Mouse (Mus musculus): ENCODE results near the gene Col8a2. TPM values are rescaled to one million over a fixed set of nuclear protein-coding genes. Genes with fewer than 3 reads are reported as not detected.

Col8a2 gene
- polyA plus RNA-seq (2015; fragmentation: Nextera tagmentation; extraction: Ambion mirVana): 1.1 TPM in 2 replicates

DNA sequence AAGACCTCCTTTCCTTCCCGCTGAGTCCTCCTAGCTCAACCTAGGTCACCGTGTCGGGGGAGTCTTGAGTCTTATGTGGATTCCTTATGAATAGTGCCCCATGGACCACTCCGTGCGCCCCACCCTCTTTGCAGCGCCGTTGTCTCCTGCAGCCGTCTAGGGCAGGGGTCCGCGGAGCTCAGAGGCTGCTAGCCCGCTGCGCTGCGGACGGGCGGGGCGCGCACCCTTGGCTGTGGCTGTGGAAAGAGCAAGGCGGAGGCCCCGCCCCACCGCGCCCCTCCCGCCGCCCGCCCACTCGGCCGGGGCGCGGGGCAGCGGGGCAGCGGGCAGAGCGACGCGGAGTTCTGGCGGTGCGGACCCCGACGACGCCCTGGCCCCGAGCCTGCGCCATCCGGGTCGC, at the start of gene Col8a2:
TSS of gene Col8a2 (plus strand) at position 302 of the 400 bp plus-strand sequence.
- Histone ChIP-seq H3K27ac (replicated peaks) (no peak within 1 kb of the TSS), H3K4me1 (replicated peaks) (peaks cover 9% of the 10 kb centered on the region; the same call in 1 of the 2 replicates), H3K4me3 (replicated peaks) (peak within 1 kb of the TSS; percentile 38), H3K9me3 (replicated peaks) (no peaks in the 10 kb centered on the region), H3K4me2 (peak within 1 kb of the TSS; percentile 61), H3K36me3 (replicated peaks) (no peaks in the 10 kb centered on the region), H3K27me3 (peaks cover 83% of the 10 kb centered on the region), H3K9ac (no peak within 1 kb of the TSS)
- 3% methylated on average over 38 of the region's 42 CpGs for WGBS (ENCODE audit: insufficient replicate concordance)
- ATAC-seq (ENCODE audit: insufficient read depth): no peak

DNA sequence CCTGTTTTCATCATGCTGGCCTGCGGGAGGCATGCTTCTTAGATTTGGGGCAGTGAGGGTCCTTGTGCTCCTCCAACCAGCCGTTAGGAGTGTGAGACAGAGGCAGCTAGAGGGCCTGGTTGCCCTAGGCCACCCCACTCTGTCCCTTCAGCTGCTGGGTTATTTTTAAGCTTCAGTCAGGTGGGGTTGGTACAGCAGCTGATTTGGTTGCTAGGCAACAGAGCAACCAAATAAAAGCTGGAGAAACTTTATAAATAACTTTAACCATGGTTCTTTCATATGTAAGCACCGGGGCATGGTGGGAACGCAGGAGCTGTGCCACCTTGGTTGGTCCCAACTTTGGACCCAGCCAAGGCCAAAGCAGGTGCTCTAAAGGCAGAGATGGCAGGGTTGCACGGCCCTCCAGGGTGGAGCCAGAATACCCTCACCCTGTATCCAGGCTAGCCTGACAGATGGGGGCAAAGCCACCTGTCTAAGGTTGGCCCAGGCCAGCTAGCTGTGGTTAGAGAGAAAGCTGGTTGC, 48.8 kb upstream of the Col8a2 start:
- H3K9me3 ChIP-seq (replicated peaks): no peaks in the 10 kb centered on the region
- 64% methylated on average over 5 of the region's 5 CpGs for WGBS (ENCODE audit: insufficient replicate concordance)
- no peaks in the 10 kb centered on the region for H3K4me1 ChIP-seq (replicated peaks)
- H3K9ac ChIP-seq: no peak overlapping the region
- H3K4me3 ChIP-seq (replicated peaks): no peak overlapping the region
- H3K4me2 ChIP-seq: no peak overlapping the region
- no peaks in the 10 kb centered on the region for H3K27me3 ChIP-seq
- no peak overlapping the region for H3K27ac ChIP-seq (replicated peaks)
- peaks cover 67% of the 10 kb centered on the region for H3K36me3 ChIP-seq (replicated peaks)
- no peak for ATAC-seq (ENCODE audit: insufficient read depth)

DNA sequence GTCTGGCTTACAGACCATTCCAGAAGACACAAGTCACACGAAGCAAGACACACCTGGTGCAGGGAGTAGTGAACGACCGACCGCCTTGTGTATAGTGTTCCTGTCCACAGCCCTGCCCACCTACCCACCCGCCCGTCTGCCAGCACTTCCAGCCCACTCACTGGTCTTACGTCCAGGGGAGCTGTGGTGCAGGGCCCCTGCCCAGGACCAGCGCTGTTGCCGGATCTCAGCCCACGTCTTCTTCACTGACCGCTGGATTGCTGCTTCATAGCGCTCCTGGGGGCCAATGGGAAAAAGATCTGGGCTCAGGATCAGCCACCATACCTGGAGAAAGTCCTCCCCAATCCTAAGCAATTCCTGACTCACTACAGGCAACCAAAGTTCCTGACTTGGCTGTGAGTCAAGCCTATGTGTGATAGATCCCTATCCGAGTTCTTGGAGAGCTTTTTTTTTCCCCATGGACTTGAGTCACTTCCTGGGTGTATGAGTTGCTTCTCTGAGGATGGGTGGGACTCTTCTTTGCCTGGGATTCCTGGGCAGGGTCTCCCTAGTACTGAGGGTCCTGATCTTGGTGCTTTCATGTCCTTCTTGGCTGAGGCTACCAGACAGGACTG, 46.6 kb upstream of the Col8a2 start:
- Histone ChIP-seq H3K9me3 (replicated peaks) (no peaks in the 10 kb centered on the region), H3K4me3 (replicated peaks) (no peak overlapping the region), H3K27ac (replicated peaks) (no peak overlapping the region), H3K4me2 (no peak overlapping the region), H3K9ac (no peak overlapping the region), H3K36me3 (replicated peaks) (peaks cover 45% of the 10 kb centered on the region), H3K27me3 (no peaks in the 10 kb centered on the region), H3K4me1 (replicated peaks) (no peaks in the 10 kb centered on the region)
- no peak for ATAC-seq (ENCODE audit: insufficient read depth)
- 75% methylated on average over 13 of the region's 13 CpGs for WGBS (ENCODE audit: insufficient replicate concordance)

DNA sequence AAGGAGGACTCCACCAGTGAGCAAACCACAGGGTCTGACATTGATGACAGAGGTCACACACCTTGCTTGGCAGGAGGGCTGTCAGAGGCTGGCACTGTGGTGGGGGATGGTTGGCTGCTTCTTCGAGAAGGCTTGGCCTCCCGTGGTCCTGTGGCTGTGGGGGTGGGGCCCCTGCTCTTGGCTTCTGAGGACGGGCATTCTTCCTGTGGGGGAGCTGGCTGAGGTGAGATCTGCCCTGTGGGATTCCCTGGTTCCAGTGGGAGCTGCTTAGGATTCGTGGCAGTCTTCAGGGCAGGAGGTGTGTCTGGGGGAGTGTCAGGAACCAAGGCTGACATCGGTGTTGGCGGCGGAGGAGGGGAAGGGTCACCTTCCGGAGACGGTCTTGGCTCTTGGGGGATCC, 44.6 kb upstream of the Col8a2 start:
- Histone ChIP-seq H3K4me3 (replicated peaks) (no peak overlapping the region), H3K4me1 (replicated peaks) (no peaks in the 10 kb centered on the region), H3K27ac (replicated peaks) (no peak overlapping the region), H3K9me3 (replicated peaks) (no peaks in the 10 kb centered on the region), H3K9ac (no peak overlapping the region), H3K27me3 (no peaks in the 10 kb centered on the region), H3K4me2 (no peak overlapping the region), H3K36me3 (replicated peaks) (peaks cover 31% of the 10 kb centered on the region)
- WGBS (ENCODE audit: insufficient replicate concordance): 56% methylated on average over 9 of the region's 9 CpGs
- no peak for ATAC-seq (ENCODE audit: insufficient read depth)

DNA sequence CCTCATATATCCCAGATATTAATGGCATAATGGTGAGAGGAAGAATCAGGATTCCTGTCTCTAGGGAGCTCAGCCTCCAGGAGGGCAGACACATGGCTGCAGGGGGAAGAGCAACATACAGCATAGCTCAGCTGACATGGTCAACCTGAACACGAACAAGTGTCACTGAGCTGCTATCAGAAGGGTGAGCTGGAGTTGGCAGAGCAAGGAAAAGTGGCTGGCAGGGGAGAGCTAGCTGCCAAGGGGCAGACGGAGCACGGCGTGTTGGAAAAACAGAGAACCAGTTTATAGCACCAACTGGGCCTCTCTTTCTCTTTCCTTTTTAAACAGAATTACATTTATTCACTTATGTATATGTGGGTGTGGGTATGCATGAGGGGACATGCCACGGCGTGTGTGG, 44.1 kb upstream of the Col8a2 start:
- Histone ChIP-seq H3K9ac (no peak overlapping the region), H3K4me1 (replicated peaks) (no peaks in the 10 kb centered on the region), H3K36me3 (replicated peaks) (peaks cover 27% of the 10 kb centered on the region), H3K4me2 (no peak overlapping the region), H3K9me3 (replicated peaks) (no peaks in the 10 kb centered on the region), H3K27ac (replicated peaks) (no peak overlapping the region), H3K27me3 (no peaks in the 10 kb centered on the region), H3K4me3 (replicated peaks) (no peak overlapping the region)
- no peak for ATAC-seq (ENCODE audit: insufficient read depth)
- WGBS (ENCODE audit: insufficient replicate concordance): 76% methylated on average over 6 of the region's 6 CpGs

DNA sequence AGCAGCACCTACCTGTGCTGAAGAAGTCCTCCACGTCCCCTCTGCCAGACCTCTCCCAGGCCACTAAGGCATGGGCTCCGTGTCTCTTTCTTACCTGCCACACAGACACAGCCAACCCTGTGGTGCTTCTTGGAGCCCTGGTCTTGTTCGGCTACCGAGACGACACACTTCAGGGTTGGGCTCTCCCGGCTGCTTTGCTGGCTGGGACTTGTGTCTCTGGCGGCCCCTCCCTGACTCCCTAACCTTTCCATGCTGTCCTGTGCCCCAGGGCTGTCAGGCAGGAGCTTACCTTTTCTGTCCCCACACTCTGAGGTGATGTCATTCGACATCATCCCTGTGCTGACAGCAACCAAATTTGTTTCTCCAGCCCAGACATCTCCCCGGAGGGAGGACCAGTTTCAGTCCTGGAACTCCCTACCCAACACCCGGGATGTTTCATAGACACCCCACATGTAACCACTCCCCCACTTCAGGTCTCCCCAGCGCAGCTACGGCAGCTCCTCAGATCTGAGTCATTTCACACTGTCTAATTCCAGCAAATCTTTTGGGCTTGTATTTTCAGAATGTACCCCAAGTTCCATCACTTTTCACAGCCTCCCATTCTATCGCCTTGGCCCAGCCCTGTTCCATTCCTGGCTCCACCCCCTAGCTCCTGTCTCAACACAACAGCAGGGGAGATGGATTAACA, 40.2 kb upstream of the Col8a2 start:
- Histone ChIP-seq H3K4me1 (replicated peaks) (peaks cover under 1% of the 10 kb centered on the region; the same call in 1 of the 2 replicates), H3K4me3 (replicated peaks) (no peak overlapping the region), H3K36me3 (replicated peaks) (peaks cover 9% of the 10 kb centered on the region; the same call in 1 of the 2 replicates), H3K27ac (replicated peaks) (no peak overlapping the region), H3K9ac (no peak overlapping the region), H3K27me3 (no peaks in the 10 kb centered on the region), H3K9me3 (replicated peaks) (no peaks in the 10 kb centered on the region), H3K4me2 (no peak overlapping the region)
- no peak for ATAC-seq (ENCODE audit: insufficient read depth)
- 67% methylated on average over 13 of the region's 13 CpGs for WGBS (ENCODE audit: insufficient replicate concordance)

DNA sequence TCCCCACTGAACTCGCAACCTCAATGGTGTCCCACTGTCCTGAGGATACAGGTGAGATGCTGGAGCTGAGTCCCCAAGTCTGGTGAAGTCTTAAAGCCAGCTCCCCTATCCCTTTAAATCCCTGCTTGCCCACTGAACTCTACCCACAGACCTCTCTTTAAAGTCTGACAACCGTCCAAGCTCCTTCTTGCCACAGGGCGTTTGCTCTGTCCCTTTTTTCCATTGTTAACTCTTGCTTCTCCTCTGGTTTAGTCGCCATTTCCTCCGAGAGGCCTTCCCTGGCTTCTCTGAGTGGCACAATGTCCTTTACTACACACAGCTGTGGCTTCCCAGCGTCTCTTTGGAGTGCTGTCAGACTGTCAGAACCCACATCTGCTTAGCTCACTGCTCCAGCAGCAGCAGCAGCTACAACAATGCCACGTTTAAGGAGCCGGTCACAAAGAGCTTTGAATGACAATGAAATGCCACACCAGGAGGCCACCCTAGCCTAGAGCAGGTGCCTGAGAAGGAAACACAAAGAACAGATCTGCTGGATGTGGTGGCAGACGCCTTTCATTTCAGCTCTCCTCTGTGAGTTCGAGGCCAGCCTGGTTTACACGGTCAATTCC, 38.2 kb upstream of the Col8a2 start:
- Histone ChIP-seq H3K27ac (replicated peaks) (no peak overlapping the region), H3K9me3 (replicated peaks) (no peaks in the 10 kb centered on the region), H3K4me3 (replicated peaks) (no peak overlapping the region), H3K4me2 (no peak overlapping the region), H3K27me3 (no peaks in the 10 kb centered on the region), H3K36me3 (replicated peaks) (no peaks in the 10 kb centered on the region), H3K4me1 (replicated peaks) (peaks cover 18% of the 10 kb centered on the region), H3K9ac (no peak overlapping the region)
- ATAC-seq (ENCODE audit: insufficient read depth): no peak
- WGBS (ENCODE audit: insufficient replicate concordance): 42% methylated on average over 11 of the region's 11 CpGs

DNA sequence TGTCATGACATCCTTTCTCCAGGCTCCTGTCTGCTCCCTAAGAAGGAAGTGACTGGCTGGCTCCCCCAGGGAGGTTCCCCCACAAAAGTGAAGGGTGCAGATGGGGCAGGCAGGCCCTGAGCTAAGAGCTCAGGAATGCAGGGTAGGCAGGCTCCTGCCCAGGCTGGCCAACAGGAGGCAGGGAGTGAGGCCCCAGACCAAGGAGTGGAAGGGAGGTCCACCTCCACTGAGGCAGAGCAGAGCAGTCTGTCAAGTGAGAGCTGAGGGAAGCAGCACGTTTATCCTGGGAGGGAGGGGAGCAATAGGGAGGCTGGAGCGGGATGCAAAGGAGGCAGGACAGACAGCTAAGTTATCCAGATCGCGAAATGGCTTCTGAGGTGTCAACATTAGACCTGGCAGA, 35.9 kb upstream of the Col8a2 start:
- Histone ChIP-seq H3K27ac (replicated peaks) (no peak overlapping the region; the same call in 1 of the 2 replicates), H3K9ac (no peak overlapping the region), H3K4me2 (no peak overlapping the region), H3K36me3 (replicated peaks) (no peaks in the 10 kb centered on the region), H3K4me3 (replicated peaks) (no peak overlapping the region), H3K27me3 (peaks cover 15% of the 10 kb centered on the region), H3K4me1 (replicated peaks) (peaks cover 41% of the 10 kb centered on the region), H3K9me3 (replicated peaks) (no peaks in the 10 kb centered on the region)
- WGBS (ENCODE audit: insufficient replicate concordance): 64% methylated on average over 4 of the region's 4 CpGs
- ATAC-seq (ENCODE audit: insufficient read depth): no peak

DNA sequence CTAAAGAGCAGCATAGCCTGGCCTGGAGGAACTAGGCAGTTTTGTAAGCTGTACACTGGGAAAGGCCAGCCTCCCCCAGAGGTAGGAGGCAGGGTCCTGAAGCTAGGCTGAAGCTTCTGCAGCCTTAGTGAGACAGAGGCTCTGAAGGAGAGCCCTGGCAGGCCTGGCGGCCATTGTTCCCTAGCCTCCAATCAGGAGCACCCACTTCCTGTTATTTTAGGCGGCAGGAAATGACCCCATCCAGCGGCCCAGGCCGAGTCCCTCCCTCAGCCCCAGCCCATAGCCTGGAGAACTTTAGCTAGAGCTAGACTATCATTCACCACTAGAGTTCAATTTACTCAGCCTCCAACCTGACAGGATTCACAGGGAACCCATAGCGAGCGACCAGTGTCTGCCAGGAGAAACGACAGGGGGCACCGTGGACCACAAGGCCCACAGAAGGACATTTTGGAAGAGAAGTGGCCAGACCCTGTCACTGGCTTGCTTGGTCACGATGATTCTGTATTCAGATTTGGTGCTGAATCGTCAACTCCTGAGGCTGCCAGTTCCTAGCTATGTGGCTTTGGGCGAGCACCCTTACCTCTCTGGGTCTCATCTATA, 34.8 kb upstream of the Col8a2 start:
- H3K9me3 ChIP-seq (replicated peaks): no peaks in the 10 kb centered on the region
- no peaks in the 10 kb centered on the region for H3K36me3 ChIP-seq (replicated peaks)
- no peak overlapping the region for H3K9ac ChIP-seq
- no peak overlapping the region for H3K4me3 ChIP-seq (replicated peaks)
- no peak for ATAC-seq (ENCODE audit: insufficient read depth)
- peaks cover 25% of the 10 kb centered on the region for H3K27me3 ChIP-seq
- peaks cover 51% of the 10 kb centered on the region for H3K4me1 ChIP-seq (replicated peaks)
- 28% methylated on average over 11 of the region's 11 CpGs for WGBS (ENCODE audit: insufficient replicate concordance)
- H3K27ac ChIP-seq (replicated peaks): no peak overlapping the region; the same call in 1 of the 2 replicates
- peak overlapping the region; percentile 23 for H3K4me2 ChIP-seq

DNA sequence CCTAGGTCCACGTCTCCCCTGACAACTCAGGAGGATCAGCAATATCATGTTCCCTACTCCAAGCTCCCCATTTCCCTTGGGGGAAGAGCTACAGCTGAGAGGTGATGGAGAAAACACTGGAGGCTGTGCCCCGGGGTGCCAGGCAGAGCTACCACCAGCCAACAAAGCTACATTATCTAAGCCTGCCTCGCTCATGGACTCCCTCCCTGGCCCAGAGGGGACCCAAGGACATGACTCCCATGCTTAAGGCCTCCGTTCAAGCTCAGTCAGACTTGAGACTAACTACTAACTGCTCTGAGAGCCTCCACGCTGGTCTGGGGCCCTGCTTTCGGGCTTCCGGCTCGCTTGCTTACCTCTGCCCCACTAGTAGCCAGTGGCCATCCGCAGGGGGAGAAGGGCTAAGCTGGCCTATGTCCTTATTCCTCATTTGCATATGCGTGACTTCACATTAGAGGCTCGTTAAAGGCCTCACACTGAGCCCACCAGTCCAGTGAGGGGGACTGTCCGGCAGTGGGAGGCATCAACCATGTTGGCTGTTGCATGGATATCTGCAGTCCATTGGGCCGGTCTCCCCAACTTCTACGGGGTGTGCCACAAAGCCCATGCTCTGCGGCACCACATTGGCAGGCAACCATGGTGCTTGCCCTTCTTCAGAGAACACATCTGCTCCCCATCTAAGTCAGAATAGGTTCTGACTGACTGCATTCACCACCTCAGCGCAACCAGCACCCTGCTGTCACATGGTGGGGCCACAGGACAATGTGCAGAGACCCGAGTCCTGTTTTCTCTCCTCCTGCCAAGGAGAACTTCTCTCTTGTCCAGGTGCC, 34.0 kb upstream of the Col8a2 start:
- Histone ChIP-seq H3K4me2 (0 out of 2 replicates have a peak overlapping the region, but pooled peaks have one; percentile 23), H3K4me3 (replicated peaks) (no peak overlapping the region), H3K9ac (no peak overlapping the region), H3K4me1 (replicated peaks) (peaks cover 59% of the 10 kb centered on the region), H3K36me3 (replicated peaks) (no peaks in the 10 kb centered on the region), H3K9me3 (replicated peaks) (no peaks in the 10 kb centered on the region), H3K27ac (replicated peaks) (no peak overlapping the region), H3K27me3 (peaks cover 34% of the 10 kb centered on the region)
- no peak for ATAC-seq (ENCODE audit: insufficient read depth)
- 72% methylated on average over 17 of the region's 17 CpGs for WGBS (ENCODE audit: insufficient replicate concordance)

All from liver, embryonic 15.5 days (tissue).